Mouse (Mus musculus): ENCODE results near the gene Cygb. TPM values are rescaled to one million over a fixed set of nuclear protein-coding genes. Genes with fewer than 3 reads are reported as not detected.

Cygb gene
- 26.4 and 29.3 TPM in 2 replicates for polyA plus RNA-seq (2015; fragmentation: Nextera tagmentation; extraction: Ambion mirVana)

- H3K27ac ChIP-seq (ENCODE audit: low read length) = no peak within 1 kb of the TSS
- WGBS = 7% methylated on average over 28 of the region's 28 CpGs
- peak within 1 kb of the TSS; percentile 59 for H3K4me3 ChIP-seq (ENCODE audit: low read depth, low read length)
- peak within 1 kb of the TSS; percentile 78 for H3K9ac ChIP-seq (ENCODE audit: low read depth, low read length)
- no peaks in the 10 kb centered on the region for H3K36me3 ChIP-seq (ENCODE audit: control insufficient read depth, insufficient read depth, low read length)
- H3K27me3 ChIP-seq (ENCODE audit: control insufficient read depth, insufficient read depth, low read depth, low read length) = no peaks in the 10 kb centered on the region
- H3K9me3 ChIP-seq (replicated peaks; ENCODE audit: control insufficient read depth, low read length, poor library complexity, severe bottlenecking) = no peaks in the 10 kb centered on the region
- 0 out of 2 replicates have a peak, but pooled peaks have one; percentile 24 for ATAC-seq
- H3K4me1 ChIP-seq (ENCODE audit: control insufficient read depth, insufficient read depth, low read length) = peaks cover 23% of the 10 kb centered on the region
- peak within 1 kb of the TSS; percentile 80 for H3K4me2 ChIP-seq (ENCODE audit: low read length)
Measured at GRCm38 (mm10) chr11:116654255-116654821, at the start of gene Cygb. TSS of gene Cygb (minus strand) at chr11:116654313.

- Histone ChIP-seq H3K36me3 (ENCODE audit: control insufficient read depth, insufficient read depth, low read length) (no peaks in the 10 kb centered on the region), H3K4me3 (ENCODE audit: low read depth, low read length) (no peak overlapping the region), H3K4me1 (ENCODE audit: control insufficient read depth, insufficient read depth, low read length) (no peaks in the 10 kb centered on the region), H3K9me3 (replicated peaks; ENCODE audit: control insufficient read depth, low read length, poor library complexity, severe bottlenecking) (no peaks in the 10 kb centered on the region), H3K27ac (ENCODE audit: low read length) (no peak overlapping the region), H3K9ac (ENCODE audit: low read depth, low read length) (no peak overlapping the region), H3K27me3 (ENCODE audit: control insufficient read depth, insufficient read depth, low read depth, low read length) (0 out of 2 replicates have a peak, but pooled peaks cover 1% of the 10 kb centered on the region), H3K4me2 (ENCODE audit: low read length) (no peak overlapping the region)
- WGBS = 40% methylated on average over 5 of the region's 5 CpGs
- ATAC-seq = no peak
Measured at GRCm38 (mm10) chr11:116701377-116701841, 47.3 kb upstream of the Cygb start.

DNA sequence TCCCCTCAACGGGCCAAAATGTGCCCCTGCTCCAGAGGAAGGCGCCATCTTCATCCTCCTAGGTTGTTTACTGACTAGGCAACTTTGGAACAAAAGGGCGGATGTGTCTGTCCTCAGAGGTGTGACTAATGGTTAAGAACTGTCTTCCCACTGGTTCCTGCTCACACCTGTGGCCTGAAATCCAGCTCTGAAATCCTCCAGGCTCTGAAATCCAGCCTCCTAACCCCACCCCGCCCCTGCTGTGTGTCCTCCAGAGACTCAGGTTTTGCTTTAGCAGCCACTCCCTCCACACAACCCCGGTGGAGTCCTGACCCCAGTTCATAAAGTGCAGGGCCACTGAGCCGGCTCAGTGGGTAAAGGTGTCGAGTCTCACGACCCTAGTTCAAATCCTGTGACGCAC is 43.4 kb upstream of the Cygb start:
- Histone ChIP-seq H3K4me1 (ENCODE audit: control insufficient read depth, insufficient read depth, low read length) (peaks cover 7% of the 10 kb centered on the region), H3K4me2 (ENCODE audit: low read length) (no peak overlapping the region), H3K4me3 (ENCODE audit: low read depth, low read length) (no peak overlapping the region), H3K27ac (ENCODE audit: low read length) (no peak overlapping the region), H3K36me3 (ENCODE audit: control insufficient read depth, insufficient read depth, low read length) (no peaks in the 10 kb centered on the region), H3K27me3 (ENCODE audit: control insufficient read depth, insufficient read depth, low read depth, low read length) (peaks cover 22% of the 10 kb centered on the region), H3K9ac (ENCODE audit: low read depth, low read length) (no peak overlapping the region), H3K9me3 (replicated peaks; ENCODE audit: control insufficient read depth, low read length, poor library complexity, severe bottlenecking) (no peaks in the 10 kb centered on the region)
- ATAC-seq = no peak
- 75% methylated on average over 9 of the region's 9 CpGs for WGBS

- Histone ChIP-seq H3K9ac (ENCODE audit: low read depth, low read length) (no peak overlapping the region), H3K27ac (ENCODE audit: low read length) (no peak overlapping the region), H3K36me3 (ENCODE audit: control insufficient read depth, insufficient read depth, low read length) (no peaks in the 10 kb centered on the region), H3K9me3 (replicated peaks; ENCODE audit: control insufficient read depth, low read length, poor library complexity, severe bottlenecking) (no peaks in the 10 kb centered on the region), H3K27me3 (ENCODE audit: control insufficient read depth, insufficient read depth, low read depth, low read length) (peaks cover 22% of the 10 kb centered on the region), H3K4me3 (ENCODE audit: low read depth, low read length) (no peak overlapping the region), H3K4me1 (ENCODE audit: control insufficient read depth, insufficient read depth, low read length) (peaks cover 7% of the 10 kb centered on the region), H3K4me2 (ENCODE audit: low read length) (no peak overlapping the region)
- 87% methylated on average over 4 of the region's 4 CpGs for WGBS
- ATAC-seq = no peak
Measured at GRCm38 (mm10) chr11:116696426-116696825, 42.3 kb upstream of the Cygb start.

- Histone ChIP-seq H3K9ac (ENCODE audit: low read depth, low read length) (no peak overlapping the region), H3K27ac (ENCODE audit: low read length) (no peak overlapping the region), H3K4me3 (ENCODE audit: low read depth, low read length) (no peak overlapping the region; the same call in 1 of the 2 replicates), H3K27me3 (ENCODE audit: control insufficient read depth, insufficient read depth, low read depth, low read length) (peaks cover 22% of the 10 kb centered on the region), H3K4me1 (ENCODE audit: control insufficient read depth, insufficient read depth, low read length) (peaks cover 7% of the 10 kb centered on the region), H3K9me3 (replicated peaks; ENCODE audit: control insufficient read depth, low read length, poor library complexity, severe bottlenecking) (no peaks in the 10 kb centered on the region), H3K36me3 (ENCODE audit: control insufficient read depth, insufficient read depth, low read length) (no peaks in the 10 kb centered on the region), H3K4me2 (ENCODE audit: low read length) (no peak overlapping the region)
- WGBS = 24% methylated on average over 23 of the region's 23 CpGs
- no peak for ATAC-seq
Measured at GRCm38 (mm10) chr11:116695194-116695880, 41.2 kb upstream of the Cygb start.

DNA sequence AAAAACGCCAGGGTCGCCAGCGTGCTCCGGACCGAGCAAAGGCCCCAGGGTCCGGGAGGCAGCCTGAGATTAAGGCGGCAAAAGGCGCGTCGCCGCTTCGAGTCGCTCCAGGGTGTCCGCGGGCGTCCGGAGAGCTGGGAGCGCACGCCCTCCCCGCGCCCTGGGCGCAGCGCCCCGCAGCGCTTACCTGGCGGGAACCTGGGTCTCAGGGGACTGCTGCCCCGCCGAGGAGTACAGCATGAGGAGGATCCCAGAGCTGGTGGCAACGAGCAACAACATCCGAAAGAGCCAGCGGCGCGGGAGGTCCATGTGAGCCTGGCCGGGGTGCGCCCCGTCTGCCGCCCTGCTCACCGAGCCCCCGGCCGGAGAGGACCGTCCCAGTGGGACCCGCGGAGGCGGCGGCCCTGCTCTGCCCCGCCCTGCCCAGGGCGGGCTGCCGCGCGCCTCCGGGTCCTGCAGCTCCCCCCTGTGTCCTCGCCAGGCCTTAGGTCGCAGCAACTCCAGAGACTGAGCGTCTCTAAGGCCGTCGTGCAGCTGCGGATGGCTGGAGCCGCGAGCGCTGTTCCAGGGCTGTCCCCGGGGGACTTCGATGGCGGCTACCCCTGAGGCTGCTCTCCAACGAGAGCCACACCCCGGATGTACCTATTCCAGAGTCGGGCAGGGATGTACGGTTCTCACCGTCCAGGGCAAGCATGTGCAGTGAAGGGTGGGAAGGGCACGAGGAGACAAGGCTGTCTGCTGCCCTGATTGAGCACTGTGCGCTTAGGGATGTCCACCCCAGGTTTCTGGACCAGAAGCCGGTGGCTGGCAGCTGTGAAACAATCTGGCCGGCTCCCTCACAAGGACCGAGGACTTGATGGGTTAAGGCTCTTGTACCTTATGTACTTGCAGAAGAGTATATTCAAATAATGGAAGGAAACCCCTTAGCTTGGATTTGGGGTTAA is 40.4 kb upstream of the Cygb start:
- Histone ChIP-seq H3K27ac (ENCODE audit: low read length) (no peak overlapping the region), H3K27me3 (ENCODE audit: control insufficient read depth, insufficient read depth, low read depth, low read length) (peaks cover 22% of the 10 kb centered on the region), H3K9ac (ENCODE audit: low read depth, low read length) (peak overlapping the region; percentile 54), H3K36me3 (ENCODE audit: control insufficient read depth, insufficient read depth, low read length) (no peaks in the 10 kb centered on the region), H3K4me2 (ENCODE audit: low read length) (peak overlapping the region; percentile 66), H3K9me3 (replicated peaks; ENCODE audit: control insufficient read depth, low read length, poor library complexity, severe bottlenecking) (no peaks in the 10 kb centered on the region), H3K4me3 (ENCODE audit: low read depth, low read length) (peak overlapping the region; percentile 36), H3K4me1 (ENCODE audit: control insufficient read depth, insufficient read depth, low read length) (peaks cover 7% of the 10 kb centered on the region)
- WGBS = 2% methylated on average over 73 of the region's 73 CpGs
- no peak for ATAC-seq

DNA sequence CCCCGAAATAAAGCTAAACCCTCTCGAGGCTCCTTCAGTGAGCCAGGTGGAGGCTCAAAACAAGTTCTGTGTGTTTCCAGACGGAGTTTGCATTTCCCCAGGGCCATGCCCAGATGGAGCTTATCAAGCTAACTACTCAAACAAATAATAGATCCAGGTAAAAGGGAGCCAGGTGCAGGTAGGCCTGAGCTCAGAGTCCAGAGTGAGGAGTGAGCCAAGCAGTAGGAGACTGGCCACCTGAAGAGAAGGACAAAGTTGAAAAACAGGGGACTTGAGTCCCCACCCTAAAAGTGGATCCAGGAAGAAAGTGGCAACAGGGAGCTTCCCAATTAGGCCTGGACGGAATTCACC is 39.8 kb upstream of the Cygb start:
- WGBS = 34% methylated on average over 4 of the region's 4 CpGs
- H3K27ac ChIP-seq (ENCODE audit: low read length) = no peak overlapping the region
- H3K9ac ChIP-seq (ENCODE audit: low read depth, low read length) = peak overlapping the region; percentile 54
- H3K27me3 ChIP-seq (ENCODE audit: control insufficient read depth, insufficient read depth, low read depth, low read length) = peaks cover 22% of the 10 kb centered on the region
- peak overlapping the region; percentile 36 for H3K4me3 ChIP-seq (ENCODE audit: low read depth, low read length)
- no peaks in the 10 kb centered on the region for H3K36me3 ChIP-seq (ENCODE audit: control insufficient read depth, insufficient read depth, low read length)
- H3K4me2 ChIP-seq (ENCODE audit: low read length) = peak overlapping the region; percentile 66
- peaks cover 7% of the 10 kb centered on the region for H3K4me1 ChIP-seq (ENCODE audit: control insufficient read depth, insufficient read depth, low read length)
- H3K9me3 ChIP-seq (replicated peaks; ENCODE audit: control insufficient read depth, low read length, poor library complexity, severe bottlenecking) = no peaks in the 10 kb centered on the region
- no peak for ATAC-seq

DNA sequence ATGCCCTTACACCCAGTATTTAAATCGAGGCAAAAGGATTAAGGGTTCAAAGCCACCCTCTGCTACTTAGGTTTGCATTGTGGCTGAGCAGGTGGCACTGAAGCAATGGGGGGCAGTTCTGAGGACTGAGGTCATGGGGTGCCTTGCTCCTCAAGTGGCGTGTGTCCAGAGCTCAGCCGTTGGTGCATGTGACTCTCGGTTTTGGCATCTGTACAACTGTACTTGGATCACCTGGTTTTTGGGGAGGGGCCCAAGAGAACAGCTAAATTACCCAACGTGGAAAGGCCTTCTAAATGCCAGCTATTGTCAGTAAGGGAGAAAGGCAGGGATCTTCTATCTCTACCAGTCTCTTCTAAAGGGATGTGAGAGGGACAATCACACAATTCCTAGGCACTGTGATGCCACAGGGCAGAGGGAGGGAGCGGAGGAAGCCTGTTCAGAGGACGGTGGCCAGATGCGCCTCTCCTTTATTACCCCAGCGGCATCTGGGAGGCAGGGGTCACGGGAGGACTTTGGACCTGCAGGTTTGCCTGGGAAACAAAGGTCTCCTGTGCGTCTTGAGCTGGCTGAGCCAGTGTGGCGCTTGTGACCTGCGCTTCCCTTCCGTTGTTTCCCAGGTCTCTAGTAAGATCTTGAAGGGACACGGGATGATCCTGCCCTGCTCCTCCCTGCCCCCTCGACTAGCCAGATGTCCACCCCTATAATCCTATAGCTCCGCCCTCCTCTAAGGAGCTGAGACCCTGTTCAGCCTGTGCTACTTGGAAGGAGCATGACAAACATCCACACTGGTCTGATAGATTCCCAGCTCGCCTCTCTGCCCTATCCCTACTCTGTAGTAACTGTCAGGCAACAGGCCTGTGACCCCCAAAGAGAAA is 36.8 kb upstream of the Cygb start:
- Histone ChIP-seq H3K27ac (ENCODE audit: low read length) (no peak overlapping the region), H3K4me2 (ENCODE audit: low read length) (no peak overlapping the region), H3K4me1 (ENCODE audit: control insufficient read depth, insufficient read depth, low read length) (peaks cover 7% of the 10 kb centered on the region), H3K36me3 (ENCODE audit: control insufficient read depth, insufficient read depth, low read length) (no peaks in the 10 kb centered on the region), H3K9ac (ENCODE audit: low read depth, low read length) (no peak overlapping the region), H3K4me3 (ENCODE audit: low read depth, low read length) (no peak overlapping the region), H3K9me3 (replicated peaks; ENCODE audit: control insufficient read depth, low read length, poor library complexity, severe bottlenecking) (no peaks in the 10 kb centered on the region), H3K27me3 (ENCODE audit: control insufficient read depth, insufficient read depth, low read depth, low read length) (peaks cover 20% of the 10 kb centered on the region)
- 43% methylated on average over 18 of the region's 18 CpGs for WGBS
- ATAC-seq = no peak

Data from midbrain, embryonic 16.5 days (tissue).